Mouse (Mus musculus) kidney, embryonic 15.5 days (tissue): ENCODE measurements around the gene Met. TPM values are rescaled to one million over a fixed set of nuclear protein-coding genes. Genes with fewer than 3 reads are reported as not detected.

Experiments
- ATAC-seq: fragments of 200-750 bp; cut with Nextera tagmentation; replicated peaks from 2 replicates; pipeline ENCODE4 v1.8.0; 2017; ENCODE audit warnings: moderate TSS enrichment; ENCODE audit not compliant: low FRiP score
- H3K27ac ChIP-seq: fragments of 300-500 bp; sonication (generic); 2 replicates; pipeline ENCODE4 v1.5.1; 2015; ENCODE audit warnings: mild to moderate bottlenecking, inconsistent platforms
- H3K27me3 ChIP-seq: fragments of 300-500 bp; sonication (generic); 2 replicates; pipeline ENCODE4 v1.6.1; 2015; ENCODE audit warnings: inconsistent platforms
- H3K36me3 ChIP-seq: fragments of 300-500 bp; sonication (generic); 2 replicates; pipeline ENCODE4 v1.6.1; 2015; ENCODE audit warnings: inconsistent platforms
- H3K4me1 ChIP-seq: fragments of 300-500 bp; sonication (generic); 2 replicates; pipeline ENCODE4 v1.6.1; 2015; ENCODE audit warnings: inconsistent platforms
- H3K4me2 ChIP-seq: fragments of 300-500 bp; sonication (generic); 2 replicates; pipeline ENCODE4 v1.6.1; 2015; ENCODE audit warnings: moderate library complexity, mild to moderate bottlenecking, inconsistent platforms
- H3K4me3 ChIP-seq: fragments of 300-500 bp; sonication (generic); replicated peaks from 2 replicates; pipeline ENCODE4 v1.5.1; 2015; ENCODE audit warnings: mild to moderate bottlenecking, inconsistent platforms
- H3K9ac ChIP-seq: fragments of 300-500 bp; sonication (generic); 2 replicates; pipeline ENCODE4 v1.6.1; 2015; ENCODE audit warnings: mild to moderate bottlenecking, inconsistent platforms
- H3K9me3 ChIP-seq: fragments of 300-500 bp; sonication (generic); replicated peaks from 2 replicates; pipeline ENCODE4 v1.6.1; 2016; ENCODE audit warnings: inconsistent platforms
- WGBS: fragments of 180-500 bp; shearing (Covaris S2); methylation state at CpG from one replicate; pipeline ENCODE4 v1.1.7; 2015; ENCODE audit warnings: mixed read lengths; 5-methylcytosine and 5-hydroxymethylcytosine counted together
- polyA plus RNA-seq: library from polyadenylated mRNA; unstranded; fragments of >200 nt; fragmentation: Nextera tagmentation; extraction: Ambion mirVana; gene quantifications from 2 replicates; pipeline ENCODE4 v1.2.1, GENCODE M21; 2015

Met gene
- polyA plus RNA-seq, 1 experiment from 2014 or later, result 16.1 TPM

- H3K36me3 ChIP-seq, result no peaks in the 10 kb centered on the region
- H3K27ac ChIP-seq, result peak overlapping the region; percentile 66
- no peak overlapping the region for H3K4me3 ChIP-seq
- peaks cover 11% of the 10 kb centered on the region; the same call in 1 of the 2 replicates for H3K4me1 ChIP-seq
- ATAC-seq, result no peak
- H3K4me2 ChIP-seq, result no peak overlapping the region
- WGBS, result 63% methylated on average over 8 of the region's 8 CpGs
- H3K9me3 ChIP-seq, result no peaks in the 10 kb centered on the region
- no peak overlapping the region for H3K9ac ChIP-seq
- no peaks in the 10 kb centered on the region for H3K27me3 ChIP-seq
Measured at GRCm38 (mm10) chr6:17521901-17522717, 58.5 kb downstream of the Met start.

GRCm38 (mm10) chr6:17522917-17523316 is 59.3 kb downstream of the Met start:
- H3K9me3 ChIP-seq, result no peaks in the 10 kb centered on the region
- H3K27me3 ChIP-seq, result no peaks in the 10 kb centered on the region
- no peak overlapping the region for H3K9ac ChIP-seq
- 56% methylated on average over 4 of the region's 4 CpGs for WGBS
- peaks cover 11% of the 10 kb centered on the region; the same call in 1 of the 2 replicates for H3K4me1 ChIP-seq
- H3K27ac ChIP-seq, result peak overlapping the region; percentile 66; the same call in 1 of the 2 replicates
- no peak overlapping the region for H3K4me3 ChIP-seq
- no peak for ATAC-seq
- H3K4me2 ChIP-seq, result no peak overlapping the region
- H3K36me3 ChIP-seq, result peaks cover 5% of the 10 kb centered on the region; the same call in 1 of the 2 replicates

- ATAC-seq, result 0 out of 2 replicates have a peak, but pooled peaks have one; percentile 33
- H3K9ac ChIP-seq, result no peak overlapping the region
- no peak overlapping the region for H3K4me2 ChIP-seq
- H3K4me1 ChIP-seq, result no peaks in the 10 kb centered on the region
- H3K4me3 ChIP-seq, result no peak overlapping the region
- WGBS, result 59% methylated on average over 6 of the region's 6 CpGs
- no peaks in the 10 kb centered on the region for H3K27me3 ChIP-seq
- peaks cover 19% of the 10 kb centered on the region for H3K36me3 ChIP-seq
- H3K9me3 ChIP-seq, result no peaks in the 10 kb centered on the region
- peak overlapping the region; percentile 29; the same call in 1 of the 2 replicates for H3K27ac ChIP-seq
Measured at GRCm38 (mm10) chr6:17529490-17530269, 66.1 kb downstream of the Met start.

GRCm38 (mm10) chr6:17541615-17542014 is 78.0 kb downstream of the Met start:
- Histone ChIP-seq H3K9me3 (no peaks in the 10 kb centered on the region), H3K4me2 (no peak overlapping the region), H3K4me1 (peaks cover 13% of the 10 kb centered on the region), H3K36me3 (peaks cover 10% of the 10 kb centered on the region; the same call in 1 of the 2 replicates), H3K27ac (no peak overlapping the region), H3K27me3 (no peaks in the 10 kb centered on the region), H3K4me3 (no peak overlapping the region), H3K9ac (no peak overlapping the region)
- 92% methylated on average over 8 of the region's 8 CpGs for WGBS
- ATAC-seq, result peak; percentile 74; the same call in 1 of the 2 replicates

GRCm38 (mm10) chr6:17542383-17542782 is 78.8 kb downstream of the Met start:
- no peak for ATAC-seq

GRCm38 (mm10) chr6:17545480-17545879 is 81.9 kb downstream of the Met start:
- ATAC-seq, result no peak
- H3K4me2 ChIP-seq, result no peak overlapping the region
- 32% methylated on average over 9 of the region's 9 CpGs for WGBS
- H3K27ac ChIP-seq, result peak overlapping the region; percentile 4; the same call in 1 of the 2 replicates
- H3K4me1 ChIP-seq, result peaks cover 19% of the 10 kb centered on the region
- no peak overlapping the region for H3K4me3 ChIP-seq
- H3K9me3 ChIP-seq, result no peaks in the 10 kb centered on the region
- H3K27me3 ChIP-seq, result no peaks in the 10 kb centered on the region
- no peak overlapping the region for H3K9ac ChIP-seq
- peaks cover 15% of the 10 kb centered on the region; the same call in 1 of the 2 replicates for H3K36me3 ChIP-seq

More at GRCm38 (mm10) chr6:17542383-17542782, 78.8 kb downstream of the Met start:
- no peaks in the 10 kb centered on the region for H3K27me3 ChIP-seq
- peaks cover 19% of the 10 kb centered on the region for H3K4me1 ChIP-seq
- 75% methylated on average over 7 of the region's 7 CpGs for WGBS
- H3K36me3 ChIP-seq, result peaks cover 10% of the 10 kb centered on the region; the same call in 1 of the 2 replicates
- H3K27ac ChIP-seq, result no peak overlapping the region
- no peaks in the 10 kb centered on the region for H3K9me3 ChIP-seq
- no peak overlapping the region for H3K4me2 ChIP-seq
- H3K4me3 ChIP-seq, result no peak overlapping the region
- H3K9ac ChIP-seq, result no peak overlapping the region

- peak overlapping the region; percentile 62; the same call in 1 of the 2 replicates for H3K27ac ChIP-seq
- no peaks in the 10 kb centered on the region for H3K27me3 ChIP-seq
- H3K4me3 ChIP-seq, result no peak overlapping the region
- ATAC-seq, result 0 out of 2 replicates have a peak, but pooled peaks have one; percentile 27
- peaks cover 11% of the 10 kb centered on the region; the same call in 1 of the 2 replicates for H3K36me3 ChIP-seq
- peaks cover 19% of the 10 kb centered on the region for H3K4me1 ChIP-seq
- WGBS, result 46% methylated on average over 9 of the region's 9 CpGs
- no peaks in the 10 kb centered on the region for H3K9me3 ChIP-seq
- no peak overlapping the region for H3K4me2 ChIP-seq
- no peak overlapping the region for H3K9ac ChIP-seq
Measured at GRCm38 (mm10) chr6:17546341-17546740, 82.7 kb downstream of the Met start.

GRCm38 (mm10) chr6:17546825-17547224 is 83.2 kb downstream of the Met start:
- no peaks in the 10 kb centered on the region for H3K9me3 ChIP-seq
- H3K36me3 ChIP-seq, result peaks cover 11% of the 10 kb centered on the region; the same call in 1 of the 2 replicates
- no peak overlapping the region for H3K4me3 ChIP-seq
- peak overlapping the region; percentile 62; the same call in 1 of the 2 replicates for H3K27ac ChIP-seq
- H3K27me3 ChIP-seq, result no peaks in the 10 kb centered on the region
- no peak overlapping the region for H3K9ac ChIP-seq
- WGBS, result 21% methylated on average over 5 of the region's 5 CpGs
- no peak overlapping the region for H3K4me2 ChIP-seq
- H3K4me1 ChIP-seq, result peaks cover 19% of the 10 kb centered on the region
- ATAC-seq, result 0 out of 2 replicates have a peak, but pooled peaks have one; percentile 62

- Histone ChIP-seq H3K9me3 (no peaks in the 10 kb centered on the region), H3K4me2 (no peak overlapping the region), H3K9ac (no peak overlapping the region), H3K4me1 (peaks cover 14% of the 10 kb centered on the region), H3K36me3 (peaks cover 8% of the 10 kb centered on the region; the same call in 1 of the 2 replicates), H3K27me3 (no peaks in the 10 kb centered on the region), H3K4me3 (no peak overlapping the region), H3K27ac (no peak overlapping the region)
- WGBS, result 73% methylated on average over 4 of the region's 4 CpGs
- no peak for ATAC-seq
Measured at GRCm38 (mm10) chr6:17548786-17549185, 85.2 kb downstream of the Met start.

- Histone ChIP-seq H3K27me3 (no peaks in the 10 kb centered on the region), H3K36me3 (peaks cover 8% of the 10 kb centered on the region; the same call in 1 of the 2 replicates), H3K9ac (no peak overlapping the region), H3K4me2 (no peak overlapping the region), H3K4me1 (peaks cover 17% of the 10 kb centered on the region), H3K9me3 (no peaks in the 10 kb centered on the region), H3K4me3 (no peak overlapping the region), H3K27ac (no peak overlapping the region)
- WGBS, result 80% methylated on average over 3 of the region's 3 CpGs
- ATAC-seq, result no peak
Measured at GRCm38 (mm10) chr6:17549645-17550044, 86.0 kb downstream of the Met start.

GRCm38 (mm10) chr6:17554263-17554662 is 90.7 kb downstream of the Met start:
- WGBS, result 78% methylated on average over 7 of the region's 7 CpGs
- Histone ChIP-seq H3K27ac (0 out of 2 replicates have a peak overlapping the region, but pooled peaks have one; percentile 66), H3K4me3 (no peak overlapping the region), H3K36me3 (0 out of 2 replicates have a peak, but pooled peaks cover 3% of the 10 kb centered on the region), H3K27me3 (no peaks in the 10 kb centered on the region), H3K9ac (no peak overlapping the region), H3K4me2 (no peak overlapping the region), H3K9me3 (no peaks in the 10 kb centered on the region), H3K4me1 (peaks cover 3% of the 10 kb centered on the region; the same call in 1 of the 2 replicates)
- ATAC-seq, result no peak
